Mouse (Mus musculus): Measurements from ENCODE around the gene Rps9. TPM values are rescaled to one million over a fixed set of nuclear protein-coding genes. Genes with fewer than 3 reads are reported as not detected.
"Not testable (repeated sequence)": the region's sequence is repeated elsewhere in the genome, so short reads cannot be mapped to it uniquely, and the experiment has no call there.

Gene Rps9
- total and polyA plus RNA-seq, 2 experiments from 2014 or later: 663 to 733 TPM

GRCm38 (mm10) chr7:3709000-3709399 lies 5.2 kb downstream of the Rps9 start:
- Histone ChIP-seq H3K27ac (ENCODE audit: low read depth, low read length) (no peak overlapping the region), H3K9me3 (ENCODE audit: low read length) (no peaks in the 10 kb centered on the region), H3K36me3 (ENCODE audit: insufficient read depth, low read length) (peaks cover 4% of the 10 kb centered on the region; the same call in 1 of the 2 replicates), H3K27me3 (ENCODE audit: insufficient read depth, low read length) (no peaks in the 10 kb centered on the region), H3K4me3 (ENCODE audit: low read depth, low read length) (no peak overlapping the region), H3K9ac (replicated peaks; ENCODE audit: low read length, poor library complexity, severe bottlenecking) (no peak overlapping the region), H3K4me2 (ENCODE audit: low read depth, low read length, poor library complexity, severe bottlenecking) (no peak overlapping the region), H3K4me1 (ENCODE audit: insufficient read depth, low read length) (peaks cover 7% of the 10 kb centered on the region; the same call in 1 of the 2 replicates)
- no peak for TF ChIP-seq CTCF (IDR thresholded peaks at IDR 0.05)
- WGBS: 77% methylated on average over 1 of the region's 1 CpGs
- DNase-seq (ENCODE audit: low spot score): no peak
- ATAC-seq (ENCODE audit: low FRiP score): no peak

- ATAC-seq (ENCODE audit: low FRiP score): no peak
- WGBS: 40% methylated on average over 5 of the region's 5 CpGs
- H3K27me3 ChIP-seq (ENCODE audit: insufficient read depth, low read length): no peaks in the 10 kb centered on the region
These were observed 8.6 kb downstream of the Rps9 start for GRCm38 (mm10) chr7:3712264-3712942.

GRCm38 (mm10) chr7:3715249-3715648 lies 11.5 kb downstream of the Rps9 start:
- no peak for TF ChIP-seq CTCF (IDR thresholded peaks at IDR 0.05)

More at GRCm38 (mm10) chr7:3712264-3712942, 8.6 kb downstream of the Rps9 start:
- no peak overlapping the region for H3K4me3 ChIP-seq (ENCODE audit: low read depth, low read length)
- H3K9me3 ChIP-seq (ENCODE audit: low read length): no peaks in the 10 kb centered on the region
- no peaks in the 10 kb centered on the region for H3K36me3 ChIP-seq (ENCODE audit: insufficient read depth, low read length)
- no peaks in the 10 kb centered on the region for H3K4me1 ChIP-seq (ENCODE audit: insufficient read depth, low read length)
- no peak overlapping the region for H3K27ac ChIP-seq (ENCODE audit: low read depth, low read length)
- H3K9ac ChIP-seq (replicated peaks; ENCODE audit: low read length, poor library complexity, severe bottlenecking): no peak overlapping the region
- DNase-seq (ENCODE audit: low spot score): no peak
- no peak overlapping the region for H3K4me2 ChIP-seq (ENCODE audit: low read depth, low read length, poor library complexity, severe bottlenecking)
- TF ChIP-seq CTCF (IDR thresholded peaks at IDR 0.05): no peak

GRCm38 (mm10) chr7:3720268-3720667 lies 16.5 kb downstream of the Rps9 start, which contains the start of gene Pirb:
Gene Pirb (minus strand): TSS chr7:3720391.
- H3K36me3 ChIP-seq (ENCODE audit: insufficient read depth, low read length); H3K9me3 ChIP-seq (ENCODE audit: low read length); H3K27ac ChIP-seq (ENCODE audit: low read depth, low read length); H3K4me1 ChIP-seq (ENCODE audit: insufficient read depth, low read length); H3K9ac ChIP-seq (replicated peaks; ENCODE audit: low read length, poor library complexity, severe bottlenecking); H3K4me3 ChIP-seq (ENCODE audit: low read depth, low read length); ATAC-seq (ENCODE audit: low FRiP score); DNase-seq (ENCODE audit: low spot score); H3K4me2 ChIP-seq (ENCODE audit: low read depth, low read length, poor library complexity, severe bottlenecking); H3K27me3 ChIP-seq (ENCODE audit: insufficient read depth, low read length): not testable (repeated sequence)
- no CpG with 5 or more reads among the region's 3 CpGs for WGBS

More at GRCm38 (mm10) chr7:3715249-3715648, 11.5 kb downstream of the Rps9 start:
- H3K36me3 ChIP-seq (ENCODE audit: insufficient read depth, low read length): no peaks in the 10 kb centered on the region
- ATAC-seq (ENCODE audit: low FRiP score) (no peak), DNase-seq (ENCODE audit: low spot score) (no peak)
- no peaks in the 10 kb centered on the region for H3K4me1 ChIP-seq (ENCODE audit: insufficient read depth, low read length)
- H3K27ac ChIP-seq (ENCODE audit: low read depth, low read length): no peak overlapping the region
- no peak overlapping the region for H3K4me2 ChIP-seq (ENCODE audit: low read depth, low read length, poor library complexity, severe bottlenecking)
- H3K9ac ChIP-seq (replicated peaks; ENCODE audit: low read length, poor library complexity, severe bottlenecking): no peak overlapping the region
- WGBS: 67% methylated on average over 1 of the region's 1 CpGs
- H3K27me3 ChIP-seq (ENCODE audit: insufficient read depth, low read length): no peaks in the 10 kb centered on the region
- no peaks in the 10 kb centered on the region for H3K9me3 ChIP-seq (ENCODE audit: low read length)
- no peak overlapping the region for H3K4me3 ChIP-seq (ENCODE audit: low read depth, low read length)

GRCm38 (mm10) chr7:3725459-3725858 lies 21.7 kb downstream of the Rps9 start:
- not testable (repeated sequence) for ATAC-seq (ENCODE audit: low FRiP score); H3K27ac ChIP-seq (ENCODE audit: low read depth, low read length); H3K4me2 ChIP-seq (ENCODE audit: low read depth, low read length, poor library complexity, severe bottlenecking); H3K9ac ChIP-seq (replicated peaks; ENCODE audit: low read length, poor library complexity, severe bottlenecking); H3K4me3 ChIP-seq (ENCODE audit: low read depth, low read length); H3K4me1 ChIP-seq (ENCODE audit: insufficient read depth, low read length); H3K9me3 ChIP-seq (ENCODE audit: low read length); DNase-seq (ENCODE audit: low spot score); H3K36me3 ChIP-seq (ENCODE audit: insufficient read depth, low read length); H3K27me3 ChIP-seq (ENCODE audit: insufficient read depth, low read length)

- H3K27me3 ChIP-seq (ENCODE audit: insufficient read depth, low read length); H3K4me2 ChIP-seq (ENCODE audit: low read depth, low read length, poor library complexity, severe bottlenecking); DNase-seq (ENCODE audit: low spot score); ATAC-seq (ENCODE audit: low FRiP score); H3K27ac ChIP-seq (ENCODE audit: low read depth, low read length); H3K9me3 ChIP-seq (ENCODE audit: low read length); H3K9ac ChIP-seq (replicated peaks; ENCODE audit: low read length, poor library complexity, severe bottlenecking); H3K36me3 ChIP-seq (ENCODE audit: insufficient read depth, low read length); H3K4me3 ChIP-seq (ENCODE audit: low read depth, low read length); H3K4me1 ChIP-seq (ENCODE audit: insufficient read depth, low read length): not testable (repeated sequence)
- no CpG with 5 or more reads among the region's 1 CpGs for WGBS
These were observed 28.9 kb downstream of the Rps9 start for GRCm38 (mm10) chr7:3732675-3733074.

Small RNA genes within 50 kb of the gene (microRNA-seq; reads per million reads assigned to microRNA genes)
- gene Mir3572 (ENCODE audit: borderline number of aligned reads): 4.0 reads per million, percentile 6 among the genes with 10 or more reads in this experiment

Other genes starting within 250 kb of the Rps9 start
- not detected in 2 replicates for gene Tarm1, start 201.4 kb upstream of the Rps9 start, total RNA-seq (2014; rRNA removed)
- gene Tarm1, start 201.4 kb upstream of the Rps9 start, polyA plus RNA-seq (2015; fragmentation: Nextera tagmentation; extraction: Ambion mirVana): not detected in 2 replicates
- 0.55 and 1.3 TPM in 2 replicates for gene Oscar, start 87.8 kb upstream of the Rps9 start, total RNA-seq (2014; rRNA removed)
- 0.63 and 0.77 TPM in 2 replicates for gene Oscar, start 87.8 kb upstream of the Rps9 start, polyA plus RNA-seq (2015; fragmentation: Nextera tagmentation; extraction: Ambion mirVana)
- 340 and 373 TPM in 2 replicates for gene Ndufa3, start 86.6 kb upstream of the Rps9 start, total RNA-seq (2014; rRNA removed)
- 556 and 624 TPM in 2 replicates for gene Ndufa3, start 86.6 kb upstream of the Rps9 start, polyA plus RNA-seq (2015; fragmentation: Nextera tagmentation; extraction: Ambion mirVana)
- 19.7 and 30.7 TPM in 2 replicates for gene Tfpt, start 74.1 kb upstream of the Rps9 start, total RNA-seq (2014; rRNA removed)
- 33.5 and 35.6 TPM in 2 replicates for gene Tfpt, start 74.1 kb upstream of the Rps9 start, polyA plus RNA-seq (2015; fragmentation: Nextera tagmentation; extraction: Ambion mirVana)
- gene Prpf31, start 74.0 kb upstream of the Rps9 start, total RNA-seq (2014; rRNA removed): 58.6 and 58.9 TPM in 2 replicates
- 66.0 and 73.8 TPM in 2 replicates for gene Prpf31, start 74.0 kb upstream of the Rps9 start, polyA plus RNA-seq (2015; fragmentation: Nextera tagmentation; extraction: Ambion mirVana)
- 15.1 and 23.3 TPM in 2 replicates for gene Cnot3, start 58.7 kb upstream of the Rps9 start, total RNA-seq (2014; rRNA removed)
- 27.1 and 32.6 TPM in 2 replicates for gene Cnot3, start 58.7 kb upstream of the Rps9 start, polyA plus RNA-seq (2015; fragmentation: Nextera tagmentation; extraction: Ambion mirVana)
- gene Leng1, start 38.2 kb upstream of the Rps9 start, total RNA-seq (2014; rRNA removed): 5.2 and 7.2 TPM in 2 replicates
- gene Leng1, start 38.2 kb upstream of the Rps9 start, polyA plus RNA-seq (2015; fragmentation: Nextera tagmentation; extraction: Ambion mirVana): 11.2 and 12.1 TPM in 2 replicates
- gene Tmc4, start 26.4 kb upstream of the Rps9 start, total RNA-seq (2014; rRNA removed): 4.0 and 8.2 TPM in 2 replicates
- 3.7 and 4.2 TPM in 2 replicates for gene Tmc4, start 26.4 kb upstream of the Rps9 start, polyA plus RNA-seq (2015; fragmentation: Nextera tagmentation; extraction: Ambion mirVana)
- gene Tsen34, start 11.1 kb upstream of the Rps9 start, total RNA-seq (2014; rRNA removed): 329 and 396 TPM in 2 replicates
- 260 and 263 TPM in 2 replicates for gene Tsen34, start 11.1 kb upstream of the Rps9 start, polyA plus RNA-seq (2015; fragmentation: Nextera tagmentation; extraction: Ambion mirVana)
- gene Mboat7, start 10.5 kb upstream of the Rps9 start, total RNA-seq (2014; rRNA removed): 219 and 252 TPM in 2 replicates
- 134 and 141 TPM in 2 replicates for gene Mboat7, start 10.5 kb upstream of the Rps9 start, polyA plus RNA-seq (2015; fragmentation: Nextera tagmentation; extraction: Ambion mirVana)
- gene Pirb, start 16.4 kb downstream of the Rps9 start, total RNA-seq (2014; rRNA removed): 0.28 and 0.93 TPM in 2 replicates
- 0.38 and 0.49 TPM in 2 replicates for gene Pirb, start 16.4 kb downstream of the Rps9 start, polyA plus RNA-seq (2015; fragmentation: Nextera tagmentation; extraction: Ambion mirVana)
- gene Gm15448, start 121.7 kb downstream of the Rps9 start, total RNA-seq (2014; rRNA removed): not detected in 2 replicates
- gene Gm15448, start 121.7 kb downstream of the Rps9 start, polyA plus RNA-seq (2015; fragmentation: Nextera tagmentation; extraction: Ambion mirVana): not detected in 2 replicates
- not detected in 2 replicates for gene Pira2, start 141.1 kb downstream of the Rps9 start, total RNA-seq (2014; rRNA removed)
- not detected in 2 replicates for gene Pira2, start 141.1 kb downstream of the Rps9 start, polyA plus RNA-seq (2015; fragmentation: Nextera tagmentation; extraction: Ambion mirVana)
- gene Gm14548, start 194.1 kb downstream of the Rps9 start, total RNA-seq (2014; rRNA removed): 0.09 TPM in 1 of 2 replicates, not detected in the other
- not detected in 2 replicates for gene Gm14548, start 194.1 kb downstream of the Rps9 start, polyA plus RNA-seq (2015; fragmentation: Nextera tagmentation; extraction: Ambion mirVana)
- gene Lilra6, start 211.5 kb downstream of the Rps9 start, total RNA-seq (2014; rRNA removed): 0.61 TPM in 1 of 2 replicates, not detected in the other
- gene Lilra6, start 211.5 kb downstream of the Rps9 start, polyA plus RNA-seq (2015; fragmentation: Nextera tagmentation; extraction: Ambion mirVana): not detected in 2 replicates